Mouse (Mus musculus): ENCODE measurements around the gene Bcl6b. TPM values are rescaled to one million over a fixed set of nuclear protein-coding genes. Genes with fewer than 3 reads are reported as not detected.

Bcl6b gene
- polyA plus RNA-seq, 1 experiment, result not detected

GRCm38 (mm10) chr11:70250150-70250549, 20.6 kb upstream of the Bcl6b start:
- TF ChIP-seq FLI1 (IDR thresholded peaks at IDR 0.05; ENCODE audit: low read length), result no peak
- TF ChIP-seq GATA1 (IDR thresholded peaks at IDR 0.05; ENCODE audit: borderline replicate concordance, low read length), result no peak
- peak overlapping the region; percentile 94 for H3K4me3 ChIP-seq (replicated peaks)
- H3K36me3 ChIP-seq (replicated peaks; ENCODE audit: low read length), result peaks cover 92% of the 10 kb centered on the region
- no peaks in the 10 kb centered on the region for H3K9me3 ChIP-seq
- peaks cover 93% of the 10 kb centered on the region for H3K4me1 ChIP-seq
- no peaks in the 10 kb centered on the region for H3K27me3 ChIP-seq (replicated peaks)

DNA sequence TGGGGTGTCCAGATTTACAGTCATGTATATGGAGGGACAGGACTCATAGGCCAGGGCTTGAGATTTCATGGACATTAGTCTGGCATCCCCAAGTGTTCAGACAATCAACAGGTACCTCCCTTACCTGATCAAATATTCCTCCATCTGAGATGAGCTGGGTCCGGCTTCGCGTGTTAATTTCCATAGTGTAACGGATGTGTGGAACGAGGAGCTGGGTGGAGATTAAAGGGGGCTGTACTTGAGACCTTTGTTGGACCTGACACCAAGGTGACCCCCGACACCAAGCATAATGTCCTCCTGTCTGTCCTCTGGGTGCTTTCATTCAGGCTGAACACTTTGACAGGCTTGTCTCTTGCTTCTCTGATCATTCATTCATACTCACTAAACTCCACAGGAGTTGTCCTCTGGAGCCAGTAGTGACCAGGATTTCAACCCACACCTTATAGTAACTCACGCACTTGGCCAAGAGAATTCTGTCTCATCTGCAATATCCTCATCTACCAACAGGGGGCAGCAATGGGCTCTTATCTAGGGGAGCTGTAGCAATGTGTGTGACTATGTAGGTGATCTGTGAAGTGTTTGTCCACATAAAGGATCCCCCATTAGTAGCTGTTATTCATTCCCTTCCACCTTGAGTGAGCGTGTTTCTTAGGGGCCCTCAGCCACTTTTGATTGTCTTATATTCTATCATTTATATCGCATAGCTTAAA, 17.7 kb upstream of the Bcl6b start:
- peaks cover 82% of the 10 kb centered on the region for H3K4me1 ChIP-seq
- H3K27me3 ChIP-seq (replicated peaks), result no peaks in the 10 kb centered on the region
- peaks cover 93% of the 10 kb centered on the region for H3K36me3 ChIP-seq (replicated peaks; ENCODE audit: low read length)
- TF ChIP-seq GATA1 (IDR thresholded peaks at IDR 0.05; ENCODE audit: borderline replicate concordance, low read length), result no peak
- TF ChIP-seq FLI1 (IDR thresholded peaks at IDR 0.05; ENCODE audit: low read length), result no peak
- H3K9me3 ChIP-seq, result no peaks in the 10 kb centered on the region
- H3K4me3 ChIP-seq (replicated peaks), result no peak overlapping the region

DNA sequence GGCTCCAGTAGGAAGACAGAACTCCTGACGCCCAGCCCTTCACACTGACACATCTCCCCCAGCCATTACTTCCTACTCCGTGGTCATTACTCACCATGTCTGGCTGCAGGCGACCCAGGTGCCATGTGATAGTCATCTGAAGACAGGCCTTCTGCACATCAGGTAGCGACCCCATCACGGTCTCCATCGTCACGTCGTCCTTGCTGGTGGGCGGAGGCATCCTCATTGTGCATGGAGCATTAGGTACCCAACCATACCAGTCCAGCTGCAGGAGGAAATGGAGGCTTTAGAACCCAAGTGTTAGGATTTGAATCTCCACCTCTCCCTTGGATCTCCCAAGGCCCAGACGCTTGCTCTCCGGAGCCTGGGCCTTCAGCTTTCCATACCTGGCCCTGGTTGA, 13.0 kb upstream of the Bcl6b start:
- Histone ChIP-seq H3K27me3 (replicated peaks) (no peaks in the 10 kb centered on the region), H3K36me3 (replicated peaks; ENCODE audit: low read length) (peaks cover 69% of the 10 kb centered on the region), H3K4me3 (replicated peaks) (peak overlapping the region; percentile 62), H3K4me1 (peaks cover 61% of the 10 kb centered on the region), H3K9me3 (no peaks in the 10 kb centered on the region)
- TF ChIP-seq FLI1 (IDR thresholded peaks at IDR 0.05; ENCODE audit: low read length) (no peak), GATA1 (IDR thresholded peaks at IDR 0.05; ENCODE audit: borderline replicate concordance, low read length) (no peak)

- TF ChIP-seq FLI1 (IDR thresholded peaks at IDR 0.05; ENCODE audit: low read length) (no peak), GATA1 (IDR thresholded peaks at IDR 0.05; ENCODE audit: borderline replicate concordance, low read length) (no peak)
- H3K4me1 ChIP-seq, result peaks cover 66% of the 10 kb centered on the region
These were observed 10.1 kb upstream of the Bcl6b start, which contains the start of the genes Gm21988 and Rnasek for GRCm38 (mm10) chr11:70239541-70240279. TSS of gene Gm21988 (minus strand) at chr11:70239830. TSS of gene Rnasek (minus strand) at chr11:70239842.

GRCm38 (mm10) chr11:70238591-70239440, 9.2 kb upstream of the Bcl6b start:
- TF ChIP-seq GATA1 (IDR thresholded peaks at IDR 0.05; ENCODE audit: borderline replicate concordance, low read length) (no peak), FLI1 (IDR thresholded peaks at IDR 0.05; ENCODE audit: low read length) (no peak)
- H3K4me3 ChIP-seq (replicated peaks), result peak overlapping the region; percentile 99
- H3K27me3 ChIP-seq (replicated peaks), result no peaks in the 10 kb centered on the region
- H3K36me3 ChIP-seq (replicated peaks; ENCODE audit: low read length), result peaks cover 64% of the 10 kb centered on the region
- H3K4me1 ChIP-seq, result peaks cover 68% of the 10 kb centered on the region
- no peaks in the 10 kb centered on the region for H3K9me3 ChIP-seq

More at GRCm38 (mm10) chr11:70239541-70240279, 10.1 kb upstream of the Bcl6b start, which contains the start of the genes Gm21988 and Rnasek:
- Histone ChIP-seq H3K4me3 (replicated peaks) (peak within 1 kb of the TSS; percentile 99), H3K27me3 (replicated peaks) (no peaks in the 10 kb centered on the region), H3K36me3 (replicated peaks; ENCODE audit: low read length) (peaks cover 65% of the 10 kb centered on the region), H3K9me3 (no peaks in the 10 kb centered on the region)

- TF ChIP-seq GATA1 (IDR thresholded peaks at IDR 0.05; ENCODE audit: borderline replicate concordance, low read length) (no peak), FLI1 (IDR thresholded peaks at IDR 0.05; ENCODE audit: low read length) (peak; percentile 79; the same call in 1 of the 2 replicates)
- H3K27me3 ChIP-seq (replicated peaks), result no peaks in the 10 kb centered on the region
- peaks cover 55% of the 10 kb centered on the region for H3K36me3 ChIP-seq (replicated peaks; ENCODE audit: low read length)
- H3K4me3 ChIP-seq (replicated peaks), result peak within 1 kb of the TSS; percentile 99
- H3K9me3 ChIP-seq, result no peaks in the 10 kb centered on the region
- peaks cover 76% of the 10 kb centered on the region for H3K4me1 ChIP-seq
These were observed 8.0 kb upstream of the Bcl6b start, which contains the start of gene 0610010K14Rik for GRCm38 (mm10) chr11:70237457-70238167. TSS of gene 0610010K14Rik (minus strand) at chr11:70237914.

- Histone ChIP-seq H3K4me1 (peaks cover 71% of the 10 kb centered on the region), H3K4me3 (replicated peaks) (peak overlapping the region; percentile 99), H3K27me3 (replicated peaks) (no peaks in the 10 kb centered on the region), H3K36me3 (replicated peaks; ENCODE audit: low read length) (peaks cover 46% of the 10 kb centered on the region), H3K9me3 (no peaks in the 10 kb centered on the region)
- TF ChIP-seq GATA1 (IDR thresholded peaks at IDR 0.05; ENCODE audit: borderline replicate concordance, low read length), result no peak
- TF ChIP-seq FLI1 (IDR thresholded peaks at IDR 0.05; ENCODE audit: low read length), result no peak
These were observed 7.1 kb upstream of the Bcl6b start for GRCm38 (mm10) chr11:70236717-70237116.

DNA sequence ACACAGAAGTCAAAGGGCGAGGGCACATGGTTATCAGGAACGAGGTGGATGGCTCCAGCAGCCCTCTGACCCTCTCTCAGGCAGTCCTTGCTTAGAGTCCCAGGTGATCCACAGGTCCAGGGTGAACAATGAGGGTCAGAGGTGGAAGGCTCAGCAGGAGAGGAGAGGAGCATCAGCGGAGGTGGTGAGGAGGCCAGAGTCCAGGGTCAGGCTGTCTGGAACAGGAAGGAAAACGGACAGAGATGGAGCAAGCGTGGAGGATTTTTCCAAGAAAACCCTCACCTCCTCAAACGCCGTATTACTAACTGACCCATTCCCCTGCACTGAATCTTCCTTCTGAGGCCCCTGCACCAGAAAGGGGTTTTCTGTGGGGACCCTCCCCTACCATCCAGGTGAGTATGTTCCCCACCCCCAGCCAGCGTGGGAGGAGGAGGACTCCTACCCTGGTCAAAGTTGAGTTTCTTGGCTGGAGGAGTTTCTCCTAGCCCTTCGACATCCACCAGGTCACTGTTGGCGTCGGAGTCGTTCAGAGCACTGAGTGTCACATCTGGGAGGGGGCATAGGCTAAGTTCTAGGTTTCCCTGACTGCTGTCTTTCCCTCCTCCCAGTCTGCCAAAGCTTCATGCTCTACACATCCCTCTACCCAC, 5.8 kb upstream of the Bcl6b start:
- Histone ChIP-seq H3K4me1 (peaks cover 66% of the 10 kb centered on the region), H3K4me3 (replicated peaks) (peak overlapping the region; percentile 51)

More for the DNA sequence above, 5.8 kb upstream of the Bcl6b start:
- peaks cover 42% of the 10 kb centered on the region for H3K36me3 ChIP-seq (replicated peaks; ENCODE audit: low read length)
- TF ChIP-seq FLI1 (IDR thresholded peaks at IDR 0.05; ENCODE audit: low read length), result no peak
- no peak for TF ChIP-seq GATA1 (IDR thresholded peaks at IDR 0.05; ENCODE audit: borderline replicate concordance, low read length)
- H3K9me3 ChIP-seq, result no peaks in the 10 kb centered on the region
- peaks cover under 1% of the 10 kb centered on the region for H3K27me3 ChIP-seq (replicated peaks)
